Mouse (Mus musculus) ES-E14 (cell line): Measurements from ENCODE around the gene Sema3c.

ENCODE experiments used
- CHD2 ChIP-seq: IDR thresholded peaks from 2 replicates; pipeline ENCODE4 v1.6.1; 2014; ENCODE audit warnings: mild to moderate bottlenecking, low read depth, low read length, inconsistent platforms
- HCFC1 ChIP-seq: IDR thresholded peaks from 2 replicates; pipeline ENCODE4 v1.6.1; 2012; ENCODE audit warnings: low read length, inconsistent platforms, borderline replicate concordance; ENCODE audit not compliant: insufficient read depth
- MAFK ChIP-seq: IDR thresholded peaks from 2 replicates; pipeline ENCODE4 v1.6.1; 2014; ENCODE audit warnings: mild to moderate bottlenecking, low read depth, low read length, inconsistent platforms; ENCODE audit not compliant: insufficient read depth
- ZC3H11A ChIP-seq: IDR thresholded peaks from 2 replicates; pipeline ENCODE4 v1.6.1; 2012; ENCODE audit warnings: low read depth, mild to moderate bottlenecking, inconsistent platforms, low read length, borderline replicate concordance

- no peak for TF ChIP-seq CHD2
- TF ChIP-seq MAFK: no peak
- no peak for TF ChIP-seq ZC3H11A
- TF ChIP-seq HCFC1: no peak
Observed at GRCm38 (mm10) chr5:17671356-17671755, 97.3 kb downstream of the Sema3c start.
